Mouse (Mus musculus) 3T3-L1 (cell line): ENCODE measurements around the gene Nfkb1.

Source experiments
- DNase-seq: peaks from one replicate; pipeline ENCODE4 v3.0.0-alpha.2; 2015; ENCODE audit warnings: low read depth, low spot score

The Nfkb1 gene

DNA sequence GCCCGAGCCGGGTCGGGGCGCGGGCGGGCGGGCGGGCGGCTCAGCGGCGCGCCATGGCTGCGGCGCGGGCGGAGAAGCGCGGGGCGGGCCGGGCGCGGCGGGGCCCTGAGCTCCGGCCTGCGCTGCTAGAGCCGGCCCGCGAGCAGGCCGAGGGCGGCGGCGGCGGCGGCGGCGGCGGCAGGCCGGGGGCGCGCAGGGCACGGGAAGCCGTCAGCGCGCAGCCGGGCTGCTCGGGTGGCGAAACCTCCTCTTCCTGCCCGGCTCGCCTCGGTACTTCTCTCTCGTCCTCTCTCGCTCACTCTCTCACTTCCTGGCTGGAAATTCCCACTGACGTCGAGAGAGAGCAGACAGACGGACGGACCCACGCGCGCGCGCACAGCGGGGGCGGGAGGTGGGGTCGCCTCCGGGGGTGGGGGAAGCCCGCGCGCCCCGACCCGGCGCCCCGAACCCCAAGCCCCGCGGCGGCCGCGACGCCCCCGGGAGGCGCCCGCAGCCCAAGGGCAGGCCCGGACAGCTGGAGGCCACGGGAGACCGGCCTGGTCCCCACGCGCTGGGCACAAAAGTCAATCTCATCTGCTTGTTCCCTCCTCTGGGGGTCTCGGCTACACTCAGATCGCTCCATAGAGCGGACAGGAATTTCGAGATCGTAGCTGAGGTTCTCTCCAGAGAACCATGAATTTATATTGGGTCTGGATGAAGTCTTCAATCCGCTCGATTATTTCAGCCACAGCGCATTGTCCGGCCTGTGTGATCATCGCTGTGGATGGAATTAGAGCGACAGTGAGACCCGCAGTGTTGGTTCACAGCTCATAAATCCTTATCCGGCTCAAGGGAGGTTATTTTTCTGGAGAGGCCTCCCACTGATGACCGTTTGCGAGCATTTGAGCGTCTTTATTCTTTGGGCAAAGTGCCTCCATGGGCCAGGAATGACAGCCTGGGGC, at the start of gene Nfkb1:
Nfkb1 (minus strand) TSS at position 357 of the 941 bp plus-strand sequence.
- peak; percentile 74 for DNase-seq

DNA sequence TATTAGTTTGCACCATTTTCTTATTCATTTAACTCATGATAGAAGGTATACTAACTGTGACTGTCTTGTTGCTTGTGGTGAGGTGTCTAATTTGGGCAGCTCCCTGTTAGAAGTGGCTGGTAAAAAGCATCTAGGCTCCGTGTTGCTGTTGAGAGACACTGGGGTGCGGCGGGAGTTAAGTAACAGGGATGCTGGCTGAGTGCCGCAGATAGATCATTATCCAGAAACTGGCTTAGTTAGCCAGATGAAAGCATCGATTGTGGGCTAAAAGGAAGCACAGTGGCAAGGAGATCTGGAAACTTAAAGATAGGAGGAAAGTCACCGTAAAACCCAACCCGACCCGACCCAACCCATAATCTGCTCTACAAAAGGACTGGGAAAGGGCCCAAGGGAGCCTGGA, 49.4 kb upstream of the Nfkb1 start:
- DNase-seq: no peak

- DNase-seq: no peak
These were observed 43.4 kb upstream of the Nfkb1 start for GRCm38 (mm10) chr3:135734736-135735135.

- DNase-seq: no peak
These were observed 41.5 kb upstream of the Nfkb1 start for GRCm38 (mm10) chr3:135732747-135733445.

- peak; percentile 99 for DNase-seq
These were observed 40.1 kb upstream of the Nfkb1 start for GRCm38 (mm10) chr3:135731292-135732047.

- DNase-seq: peak; percentile 54
These were observed 39.4 kb upstream of the Nfkb1 start for GRCm38 (mm10) chr3:135730790-135731189.

- DNase-seq: peak; percentile 72
These were observed 38.2 kb upstream of the Nfkb1 start for GRCm38 (mm10) chr3:135729575-135729974.

DNA sequence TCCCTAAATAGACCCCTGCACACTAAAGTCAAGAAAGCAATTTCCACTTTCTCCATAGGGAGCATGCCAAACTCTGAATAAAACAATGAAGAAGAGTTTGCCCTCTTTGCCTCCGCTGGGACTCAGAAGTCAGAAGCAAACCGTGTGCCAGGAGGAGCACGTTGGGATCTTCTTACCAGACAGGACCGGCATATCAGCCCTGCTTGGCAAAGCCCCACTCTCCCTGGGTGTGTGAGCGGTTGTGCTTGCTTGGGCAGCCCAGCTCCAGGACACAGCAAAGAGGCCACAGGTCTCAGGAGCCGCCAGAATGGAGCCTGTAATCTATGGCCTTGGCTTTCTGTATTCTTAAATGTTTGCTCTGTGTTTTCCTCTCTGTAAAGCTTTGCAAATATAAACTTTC, 37.6 kb upstream of the Nfkb1 start:
- DNase-seq: peak; percentile 14

- DNase-seq: no peak
These were observed 36.0 kb upstream of the Nfkb1 start for GRCm38 (mm10) chr3:135727339-135727738.

GRCm38 (mm10) chr3:135726521-135727275, 35.4 kb upstream of the Nfkb1 start:
- no peak for DNase-seq

DNA sequence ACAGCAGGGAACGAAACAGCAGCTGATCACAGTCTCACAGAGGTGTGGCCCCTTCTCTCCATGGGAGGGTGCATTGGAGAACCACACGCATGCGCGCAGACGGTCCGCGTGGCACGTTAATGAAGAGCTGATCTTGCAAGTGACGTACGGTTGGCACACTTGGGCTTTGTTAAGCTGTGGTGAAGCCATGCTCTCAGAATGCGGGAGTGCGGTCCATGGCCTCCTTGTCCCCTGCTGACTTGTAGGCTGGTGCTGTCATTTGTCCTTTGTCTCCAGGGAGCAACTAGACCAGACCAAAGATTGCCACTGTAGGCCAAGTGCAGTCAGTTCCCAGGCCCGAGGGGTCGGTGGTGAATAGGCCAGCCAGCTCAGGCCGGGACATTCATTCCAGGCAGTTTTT, 34.7 kb upstream of the Nfkb1 start:
- no peak for DNase-seq

GRCm38 (mm10) chr3:135722104-135722503, 30.8 kb upstream of the Nfkb1 start:
- no peak for DNase-seq

DNA sequence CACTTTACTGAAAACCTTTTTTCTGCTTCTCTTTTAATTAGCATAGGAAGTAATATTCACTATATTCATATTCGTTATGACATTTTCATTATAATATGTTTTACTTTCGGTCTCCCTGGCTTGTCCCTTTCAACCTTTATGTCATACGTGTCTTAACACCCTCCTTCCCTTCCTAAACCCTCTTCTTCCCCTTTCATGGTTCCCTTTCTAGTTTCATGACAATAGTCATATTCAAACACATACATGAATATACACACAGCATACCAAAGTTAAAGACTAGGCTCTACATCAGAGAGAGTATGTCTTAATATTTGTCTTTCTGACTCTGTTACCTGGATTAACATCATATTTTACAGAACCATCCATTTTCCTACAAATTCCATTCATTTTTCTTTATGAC, 28.6 kb upstream of the Nfkb1 start:
- no peak for DNase-seq

- no peak for DNase-seq
These were observed 27.8 kb upstream of the Nfkb1 start for GRCm38 (mm10) chr3:135719179-135719532.

- no peak for DNase-seq
These were observed 27.2 kb upstream of the Nfkb1 start for GRCm38 (mm10) chr3:135718323-135719178.

GRCm38 (mm10) chr3:135713016-135713950, 21.9 kb upstream of the Nfkb1 start:
- peak; percentile 77 for DNase-seq

DNA sequence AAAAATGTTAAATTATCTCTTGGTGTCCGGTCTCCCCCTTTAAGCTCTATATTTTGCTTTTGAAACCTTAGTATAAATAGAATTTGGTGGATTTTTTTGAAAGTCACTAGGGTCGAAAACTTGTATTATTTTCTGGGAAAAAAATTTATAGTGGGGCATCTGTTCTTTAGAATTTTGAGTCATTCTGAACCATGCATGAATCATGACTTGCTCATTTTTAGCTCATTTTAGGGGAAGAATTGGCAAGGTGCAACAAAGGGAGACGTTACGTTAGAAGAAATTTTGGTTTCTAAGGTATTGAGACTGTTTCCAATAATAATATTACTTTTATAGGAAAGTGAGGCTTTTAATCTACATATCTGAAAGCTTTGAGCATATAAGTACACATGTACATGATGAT, 20.3 kb upstream of the Nfkb1 start:
- peak; percentile 67 for DNase-seq

DNA sequence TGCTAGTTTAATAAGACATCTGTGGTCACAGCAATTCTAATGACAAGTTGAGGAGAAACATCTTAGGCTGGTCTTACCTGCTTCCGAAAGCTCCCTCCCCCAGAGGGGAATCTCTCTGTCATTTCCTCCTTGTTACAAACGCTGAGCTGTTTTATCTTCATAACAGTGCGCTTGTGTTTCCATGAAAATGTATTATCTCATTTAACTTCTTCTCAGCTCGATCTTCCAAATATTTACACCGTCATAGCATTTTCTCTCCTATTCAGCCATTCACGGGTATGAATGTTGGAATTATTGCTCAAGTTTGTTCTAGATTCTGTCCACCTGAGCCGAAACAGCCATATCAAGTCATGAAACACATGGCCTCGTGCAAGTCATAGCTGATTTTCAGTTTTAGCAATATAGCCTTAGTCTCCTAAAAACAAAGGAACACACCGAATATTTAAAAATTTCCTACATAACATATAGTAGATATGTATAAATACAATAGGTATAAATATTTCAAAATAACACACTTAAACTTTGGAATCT, 19.8 kb upstream of the Nfkb1 start:
- DNase-seq: no peak

DNA sequence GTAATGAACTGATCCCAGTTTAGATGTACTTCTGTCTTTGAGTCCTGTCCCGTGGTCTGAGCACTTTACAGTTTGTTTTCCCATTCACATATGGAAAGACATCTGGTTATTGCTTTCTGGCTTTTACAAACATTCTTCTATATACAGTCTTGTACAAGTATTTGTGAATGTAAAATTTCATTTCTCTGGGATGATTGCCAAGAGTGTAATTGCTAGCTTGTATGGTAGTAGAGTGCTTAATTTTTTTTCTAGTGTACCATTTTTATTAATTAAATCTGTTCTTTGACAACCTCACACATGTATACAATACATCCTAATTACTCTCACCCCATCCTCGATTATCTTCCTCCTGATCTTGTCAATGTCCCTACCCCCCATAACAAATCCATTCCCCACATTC, 12.0 kb upstream of the Nfkb1 start:
- DNase-seq: no peak
